Mouse (Mus musculus): ENCODE results near the gene Ssu72.

DNA sequence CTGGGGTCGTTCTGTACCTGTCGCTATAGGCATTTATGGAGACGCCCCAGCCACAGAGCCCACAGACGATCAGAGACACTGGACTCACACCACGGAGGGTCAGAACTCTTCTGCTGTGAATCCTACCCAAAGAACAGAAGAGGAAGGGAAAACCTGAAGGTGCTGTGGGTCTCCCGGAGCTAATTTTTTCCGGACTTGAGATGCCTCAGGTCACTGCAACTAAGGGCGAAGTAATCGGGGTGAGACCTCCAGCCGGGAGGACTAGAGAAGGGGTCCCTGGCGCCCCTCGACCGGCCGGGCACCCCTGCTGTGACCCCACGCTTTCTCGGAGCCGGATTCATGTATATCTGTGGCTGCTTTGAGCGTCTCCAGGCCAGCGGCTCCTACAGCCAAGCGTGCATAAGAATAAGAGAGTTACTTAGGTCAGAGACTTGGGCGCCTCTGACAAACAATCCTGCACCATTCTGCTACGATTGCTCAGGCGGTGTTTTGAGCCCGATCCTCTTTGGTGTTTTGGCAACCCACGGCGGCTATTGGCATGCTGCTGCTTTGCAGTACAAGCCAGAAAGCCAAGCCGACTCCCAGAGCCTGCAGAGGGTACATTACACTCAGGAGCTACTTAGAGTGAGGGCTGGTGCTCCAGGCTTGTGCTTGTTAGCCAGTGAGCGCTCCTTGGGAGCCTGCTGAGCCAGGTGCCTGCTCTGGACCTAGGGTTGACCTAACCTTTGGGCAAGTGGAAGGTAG is 56.9 kb downstream of the Ssu72 start:
- TF ChIP-seq CTCF (IDR thresholded peaks at IDR 0.05; ENCODE audit: low read depth) (no peak), EP300 (IDR thresholded peaks at IDR 0.05; ENCODE audit: low read depth) (no peak)
